Mouse (Mus musculus): ENCODE results near the gene Gtpbp2.

Gene Gtpbp2

DNA sequence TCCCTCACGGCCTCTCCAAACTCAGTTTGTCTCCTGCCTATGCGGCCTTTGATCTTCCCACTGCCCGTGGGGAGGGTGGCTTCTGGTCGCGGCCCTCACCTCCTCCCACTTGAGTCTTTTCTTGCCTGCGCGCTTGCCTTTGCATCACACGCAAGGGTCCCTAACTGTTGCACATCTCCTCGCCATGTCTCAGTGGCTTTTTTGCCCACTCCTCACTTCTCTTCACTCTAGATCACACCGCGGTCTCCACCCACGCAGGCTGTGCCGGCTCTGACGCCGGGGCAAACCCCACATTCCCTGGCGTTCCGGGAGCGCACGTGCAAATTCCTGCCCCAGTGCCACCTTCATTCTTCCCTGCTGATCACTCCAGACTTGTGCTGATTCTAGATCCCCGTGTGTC is 42.2 kb downstream of the Gtpbp2 start:
- DNase-seq (ENCODE audit: extremely low read depth, low read depth), result no peak

DNA sequence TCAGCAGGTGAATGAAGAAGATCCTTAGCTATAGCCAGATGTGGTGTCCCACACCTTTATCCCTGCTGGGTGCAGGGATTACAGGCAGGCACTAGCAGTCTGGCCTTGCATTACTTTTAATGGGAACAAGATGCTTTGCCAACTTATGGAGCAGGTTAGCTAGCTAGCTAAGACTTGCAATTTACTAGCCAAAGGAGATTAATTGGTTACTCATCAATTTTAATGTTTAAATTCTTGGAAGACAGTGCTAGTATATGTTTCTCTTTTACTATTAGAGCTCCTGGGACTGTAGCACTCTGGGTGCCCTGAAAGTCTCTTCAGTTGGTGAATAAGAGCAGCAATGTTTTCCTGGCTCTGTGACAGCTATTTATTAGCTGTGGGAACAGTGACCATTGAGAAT is 45.8 kb downstream of the Gtpbp2 start:
- no peak for DNase-seq (ENCODE audit: extremely low read depth, low read depth)

DNA sequence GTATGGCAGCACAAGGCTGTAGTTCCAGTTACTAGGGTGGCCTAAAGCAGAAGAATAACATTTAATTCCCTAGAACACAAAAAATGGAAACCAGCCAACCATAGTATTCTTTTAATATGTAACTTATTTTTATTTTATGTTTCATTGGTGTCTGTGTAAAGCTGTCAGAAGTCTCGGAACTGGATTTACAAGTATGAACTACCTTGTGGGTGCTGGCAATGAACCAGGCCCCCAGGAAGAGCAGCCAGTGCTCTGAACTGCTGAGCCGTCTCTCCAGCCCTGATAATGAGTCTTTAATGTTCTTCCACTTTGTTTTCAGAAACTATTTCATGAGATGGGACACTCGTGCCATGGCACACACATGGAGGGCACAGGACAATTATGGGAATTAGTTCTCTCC is 49.7 kb downstream of the Gtpbp2 start:
- no peak for DNase-seq (ENCODE audit: extremely low read depth, low read depth)

Measured in MEL-GATA-1-ER (cell line).